Mouse (Mus musculus) liver, postnatal 0 days (tissue): ENCODE results near the gene Gm45713. TPM values are rescaled to one million over a fixed set of nuclear protein-coding genes. Genes with fewer than 3 reads are reported as not detected.
"Not testable (repeated sequence)": the region's sequence is repeated elsewhere in the genome, so short reads cannot be mapped to it uniquely, and the experiment has no call there.

Source experiments
- ATAC-seq: fragments of 200-750 bp; cut with Nextera tagmentation; 2 replicates; pipeline ENCODE4 v1.8.0; 2017; ENCODE audit warnings: mild to moderate bottlenecking, moderate library complexity
- DNase-seq: peaks from one replicate; pipeline ENCODE4 v3.0.0-alpha.2; 2016
- H3K27ac ChIP-seq: fragments of 300-500 bp; sonication (generic); 2 replicates; pipeline ENCODE4 v1.5.1; 2014; ENCODE audit warnings: antibody characterized with exemption, moderate library complexity, mild to moderate bottlenecking, low read depth
- H3K27me3 ChIP-seq: fragments of 300-500 bp; sonication (generic); 2 replicates; pipeline ENCODE4 v1.6.1; 2014; ENCODE audit warnings: low read length, control low read depth, mixed read lengths; ENCODE audit not compliant: insufficient read depth
- H3K36me3 ChIP-seq: fragments of 300-500 bp; sonication (generic); replicated peaks from 2 replicates; pipeline ENCODE4 v1.6.1; 2014; ENCODE audit warnings: mild to moderate bottlenecking, control low read depth, low read length, moderate library complexity, mixed read lengths; ENCODE audit not compliant: insufficient read depth
- H3K4me1 ChIP-seq: fragments of 300-500 bp; sonication (generic); 2 replicates; pipeline ENCODE4 v1.6.1; 2014; ENCODE audit warnings: antibody characterized with exemption, mild to moderate bottlenecking, control low read depth; ENCODE audit not compliant: insufficient read depth
- H3K4me2 ChIP-seq: fragments of 300-500 bp; sonication (generic); 2 replicates; pipeline ENCODE4 v1.6.1; 2014; ENCODE audit warnings: low read depth, mild to moderate bottlenecking, low read length, moderate library complexity, mixed read lengths
- H3K4me3 ChIP-seq: fragments of 300-500 bp; sonication (generic); 2 replicates; pipeline ENCODE4 v1.5.1; 2014; ENCODE audit warnings: low read depth, low read length
- H3K9ac ChIP-seq: fragments of 300-500 bp; sonication (generic); replicated peaks from 2 replicates; pipeline ENCODE4 v1.6.1; 2014; ENCODE audit warnings: mild to moderate bottlenecking, moderate library complexity
- H3K9me3 ChIP-seq: fragments of 300-500 bp; sonication (generic); 2 replicates; pipeline ENCODE4 v1.6.1; 2016; ENCODE audit warnings: mild to moderate bottlenecking, control low read depth, low read length, mixed read lengths
- CTCF ChIP-seq: sonication (generic); IDR thresholded peaks from 2 replicates; pipeline ENCODE4 v1.5.1; 2016; ENCODE audit warnings: antibody characterized with exemption, low read depth
- EP300 ChIP-seq: IDR thresholded peaks from 2 replicates; pipeline ENCODE4 v1.6.1; 2016; ENCODE audit warnings: antibody characterized with exemption, low read depth, mild to moderate bottlenecking
- WGBS: fragments of 180-500 bp; shearing (Covaris S2); extraction: QIAGEN DNeasy Blood & Tissue Kit; methylation state at CpG from one replicate; pipeline ENCODE4 v1.1.7; 2014; ENCODE audit not compliant: insufficient replicate concordance; 5-methylcytosine and 5-hydroxymethylcytosine counted together
- polyA plus RNA-seq: library from polyadenylated mRNA; unstranded; fragments of >200 nt; fragmentation: Nextera tagmentation; extraction: Ambion mirVana; gene quantifications from 2 replicates; pipeline ENCODE4 v1.2.1, GENCODE M21; 2015

Gm45713 gene
- polyA plus RNA-seq, 1 experiment from 2014 or later: 0.70 TPM

GRCm38 (mm10) chr7:45119780-45120709 lies 16.0 kb downstream of the Gm45713 start:
- TF ChIP-seq EP300: no peak
- TF ChIP-seq CTCF: no peak
- Histone ChIP-seq H3K9me3 (no peaks in the 10 kb centered on the region), H3K27me3 (no peaks in the 10 kb centered on the region), H3K4me2 (no peak overlapping the region), H3K4me3 (no peak overlapping the region), H3K27ac (no peak overlapping the region), H3K4me1 (peaks cover 31% of the 10 kb centered on the region), H3K36me3 (peaks cover 33% of the 10 kb centered on the region), H3K9ac (no peak overlapping the region; the same call in 1 of the 2 replicates)
- no peak for DNase-seq
- 66% methylated on average over 5 of the region's 5 CpGs for WGBS
- ATAC-seq: no peak

GRCm38 (mm10) chr7:45118336-45118735 lies 17.7 kb downstream of the Gm45713 start:
- H3K9ac ChIP-seq: no peak overlapping the region
- 59% methylated on average over 6 of the region's 6 CpGs for WGBS
- H3K4me3 ChIP-seq: no peak overlapping the region
- no peak overlapping the region for H3K4me2 ChIP-seq
- H3K4me1 ChIP-seq: peaks cover 22% of the 10 kb centered on the region
- H3K27me3 ChIP-seq: no peaks in the 10 kb centered on the region
- H3K9me3 ChIP-seq: no peaks in the 10 kb centered on the region
- H3K27ac ChIP-seq: no peak overlapping the region
- no peak for ATAC-seq
- no peak for TF ChIP-seq CTCF
- no peak for TF ChIP-seq EP300
- peaks cover 33% of the 10 kb centered on the region for H3K36me3 ChIP-seq
- DNase-seq: no peak

- Histone ChIP-seq H3K36me3 (peaks cover 29% of the 10 kb centered on the region), H3K27ac (no peak overlapping the region), H3K4me1 (peaks cover 15% of the 10 kb centered on the region), H3K4me2 (no peak overlapping the region), H3K9ac (no peak overlapping the region), H3K27me3 (no peaks in the 10 kb centered on the region), H3K9me3 (no peaks in the 10 kb centered on the region), H3K4me3 (no peak overlapping the region)
- no peak for TF ChIP-seq EP300
- no peak for TF ChIP-seq CTCF
- 63% methylated on average over 8 of the region's 8 CpGs for whole genome bisulfite sequencing
- DNase-seq (no peak), ATAC-seq (no peak)
Measured at GRCm38 (mm10) chr7:45117566-45117965, 18.5 kb downstream of the Gm45713 start.

- no peak for DNase-seq
- Histone ChIP-seq H3K27me3 (no peaks in the 10 kb centered on the region), H3K9me3 (no peaks in the 10 kb centered on the region), H3K4me3 (no peak overlapping the region), H3K4me1 (no peaks in the 10 kb centered on the region), H3K36me3 (no peaks in the 10 kb centered on the region), H3K27ac (no peak overlapping the region), H3K4me2 (no peak overlapping the region), H3K9ac (no peak overlapping the region)
- TF ChIP-seq CTCF (no peak), EP300 (no peak)
- WGBS: 43% methylated on average over 2 of the region's 2 CpGs
- no peak for ATAC-seq
Measured at GRCm38 (mm10) chr7:45113476-45113875, 22.6 kb downstream of the Gm45713 start.

GRCm38 (mm10) chr7:45112529-45112928 lies 23.5 kb downstream of the Gm45713 start:
- Histone ChIP-seq H3K27ac (no peak overlapping the region), H3K36me3 (no peaks in the 10 kb centered on the region), H3K27me3 (no peaks in the 10 kb centered on the region), H3K4me1 (no peaks in the 10 kb centered on the region), H3K9me3 (no peaks in the 10 kb centered on the region), H3K9ac (no peak overlapping the region), H3K4me3 (no peak overlapping the region), H3K4me2 (no peak overlapping the region)
- ATAC-seq: no peak
- WGBS: 40% methylated on average over 3 of the region's 3 CpGs
- no peak for DNase-seq
- no peak for TF ChIP-seq EP300
- no peak for TF ChIP-seq CTCF

- no peaks in the 10 kb centered on the region for H3K27me3 ChIP-seq
- H3K9ac ChIP-seq: no peak overlapping the region
- 64% methylated on average over 2 of the region's 2 CpGs for WGBS
- no peaks in the 10 kb centered on the region for H3K9me3 ChIP-seq
- no peak overlapping the region for H3K4me2 ChIP-seq
- ATAC-seq (no peak), DNase-seq (no peak)
- H3K4me1 ChIP-seq: no peaks in the 10 kb centered on the region
- TF ChIP-seq CTCF: no peak
- TF ChIP-seq EP300: no peak
- no peak overlapping the region for H3K27ac ChIP-seq
- no peaks in the 10 kb centered on the region for H3K36me3 ChIP-seq
- H3K4me3 ChIP-seq: no peak overlapping the region
Measured at GRCm38 (mm10) chr7:45111940-45112339, 24.1 kb downstream of the Gm45713 start.

GRCm38 (mm10) chr7:45110089-45110488 lies 25.9 kb downstream of the Gm45713 start:
- H3K9me3 ChIP-seq, DNase-seq: not testable (repeated sequence)
- WGBS: 73% methylated on average over 4 of the region's 4 CpGs

More at GRCm38 (mm10) chr7:45110089-45110488, 25.9 kb downstream of the Gm45713 start:
- not testable (repeated sequence) for H3K4me2 ChIP-seq, H3K27ac ChIP-seq, H3K9ac ChIP-seq, H3K4me1 ChIP-seq, H3K36me3 ChIP-seq, H3K27me3 ChIP-seq, H3K4me3 ChIP-seq, ATAC-seq
